Mouse (Mus musculus): ENCODE measurements around the gene Soat2.

- TF ChIP-seq CTCF (IDR thresholded peaks at IDR 0.05; ENCODE audit: borderline replicate concordance, extremely low read depth, insufficient read depth, insufficient read length) = no peak
- TF ChIP-seq POLR2A (IDR thresholded peaks at IDR 0.05; ENCODE audit: borderline replicate concordance, extremely low read depth, insufficient read depth, insufficient read length, poor library complexity, severe bottlenecking) = no peak
Measured at GRCm38 (mm10) chr15:102150301-102151135, at the start of gene Soat2.

Data from brain, embryonic 14.5 days (tissue).